Mouse (Mus musculus) myocyte (in vitro differentiated cells): Measurements from ENCODE around the gene Pllp.

ENCODE experiments used
- E2F4 ChIP-seq: IDR thresholded peaks from one replicate; pipeline ENCODE4 v1.6.1; 2011; ENCODE audit warnings: mild to moderate bottlenecking, control low read depth, moderate library complexity; ENCODE audit not compliant: insufficient read depth
- POLR2A ChIP-seq: IDR thresholded peaks from one replicate; pipeline ENCODE4 v1.6.1; 2011; ENCODE audit warnings: low read depth, mild to moderate bottlenecking, control low read depth, moderate library complexity; ENCODE audit not compliant: insufficient read length
- SRF ChIP-seq: IDR thresholded peaks from one replicate; pipeline ENCODE4 v1.6.1; 2011; ENCODE audit warnings: low read depth; ENCODE audit not compliant: control insufficient read depth, insufficient read length
- USF1 ChIP-seq: IDR thresholded peaks from one replicate; pipeline ENCODE4 v1.6.1; 2011; ENCODE audit warnings: low read depth, mild to moderate bottlenecking, control low read depth, moderate library complexity

GRCm38 (mm10) chr8:94680414-94680813, 15.7 kb downstream of the Pllp start:
- TF ChIP-seq POLR2A (no peak), USF1 (no peak), E2F4 (no peak), SRF (no peak)
